Mouse (Mus musculus): ENCODE results near the gene Stpg4.

DNA sequence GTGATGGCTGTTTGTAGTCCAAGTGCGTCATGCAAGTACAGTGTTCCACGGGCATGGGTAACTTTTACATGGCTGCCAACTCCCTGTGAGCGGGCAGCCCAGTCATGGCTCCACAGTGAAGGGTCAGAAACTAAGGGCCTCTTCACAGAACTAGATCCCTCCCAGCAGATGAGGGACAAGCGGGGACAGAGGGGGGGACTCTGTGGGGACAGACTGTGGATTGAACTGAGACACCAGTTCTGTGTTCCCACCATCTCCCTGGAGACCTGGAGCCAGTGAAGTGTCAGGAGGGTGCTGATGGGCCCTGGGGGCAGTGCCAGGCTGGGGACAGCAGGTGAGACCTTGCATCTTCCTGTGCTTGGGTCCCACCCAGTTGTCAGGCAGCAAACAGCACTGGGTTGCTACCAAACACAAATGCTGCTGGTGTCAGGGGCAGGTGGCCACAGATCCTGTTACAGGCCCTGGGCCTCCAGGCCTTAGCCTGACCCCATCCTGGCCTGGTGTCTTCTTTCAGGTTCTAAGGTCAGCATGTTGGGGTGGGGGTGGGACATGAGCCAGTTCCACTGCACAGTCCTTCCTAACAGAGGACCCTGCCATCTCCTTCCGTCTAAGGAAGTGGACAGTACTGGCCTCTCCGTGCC lies 50.6 kb downstream of the Stpg4 start:
- TF ChIP-seq GATA1 (IDR thresholded peaks at IDR 0.05; ENCODE audit: low read length) (no peak), TAL1 (IDR thresholded peaks at IDR 0.05; ENCODE audit: low read length) (no peak)
